Mouse (Mus musculus) kidney, adult 18-20 months (tissue): ENCODE results near the gene Sec31a.

Experiments
- DNase-seq: peaks from one replicate; pipeline ENCODE4 v3.0.0; 2021

The Sec31a gene

DNA sequence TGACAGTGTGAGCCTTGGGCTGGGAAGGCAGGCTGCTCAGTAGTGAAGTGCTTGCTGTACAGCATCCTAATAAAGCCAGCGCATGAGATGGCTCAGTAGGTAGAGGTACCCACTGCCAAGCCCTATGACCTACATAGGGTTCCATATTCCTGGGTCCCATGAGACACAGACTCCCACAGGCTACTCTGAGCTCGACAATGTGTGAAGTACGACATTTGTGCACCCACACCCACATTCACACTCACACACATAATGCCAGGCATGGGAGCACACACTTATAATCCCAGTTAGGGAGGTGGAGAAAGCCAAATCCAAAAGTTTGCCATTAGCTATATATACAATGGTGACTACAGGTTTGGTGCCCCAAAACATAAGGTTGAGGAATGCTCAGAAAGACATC lies 19.3 kb downstream of the Sec31a start:
- DNase-seq = no peak

DNA sequence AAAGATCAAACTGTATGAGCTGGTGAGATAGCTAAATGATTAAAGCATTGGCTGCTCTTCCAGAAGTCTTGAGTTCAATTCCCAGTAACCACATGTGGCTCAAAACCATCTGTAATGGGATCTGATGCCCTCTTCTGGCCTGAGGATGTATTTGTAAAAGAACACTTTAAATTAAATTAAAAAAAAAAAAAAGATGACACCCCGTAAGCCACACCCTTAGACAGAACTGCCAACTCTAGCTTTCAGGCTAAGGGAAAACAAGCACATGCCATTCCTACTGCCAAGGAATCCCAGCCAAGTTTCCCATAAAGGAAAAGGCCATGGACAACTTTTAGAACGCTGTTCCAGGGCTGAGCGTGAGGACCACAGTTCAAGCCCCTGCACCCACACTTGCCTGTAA lies 22.4 kb downstream of the Sec31a start:
- DNase-seq = no peak

DNA sequence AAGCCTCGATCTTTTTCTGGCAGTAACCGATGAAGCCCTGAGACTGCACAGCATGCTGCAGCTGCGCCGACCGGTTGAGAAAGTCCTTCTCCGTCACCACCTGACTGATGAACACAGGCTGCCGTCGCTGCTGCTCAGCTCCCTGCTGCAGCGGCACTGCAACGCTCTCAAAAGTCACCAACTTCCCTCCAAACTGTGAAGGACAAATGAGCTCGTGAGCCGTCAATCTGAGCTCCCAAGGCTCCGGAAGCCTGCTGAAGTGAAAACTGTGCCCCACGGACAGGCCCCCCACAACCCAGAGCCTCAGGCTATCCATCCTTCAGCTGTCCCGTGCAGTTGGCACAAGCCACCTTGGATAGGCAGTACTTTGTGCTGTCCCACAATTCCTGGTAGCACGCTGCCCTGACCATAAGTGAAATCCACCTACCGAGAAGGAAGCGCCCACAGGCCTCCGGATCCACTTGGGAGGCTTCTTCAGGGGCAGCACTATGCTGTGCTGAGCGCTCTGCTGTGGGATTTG lies 23.5 kb downstream of the Sec31a start:
- no peak for DNase-seq

DNA sequence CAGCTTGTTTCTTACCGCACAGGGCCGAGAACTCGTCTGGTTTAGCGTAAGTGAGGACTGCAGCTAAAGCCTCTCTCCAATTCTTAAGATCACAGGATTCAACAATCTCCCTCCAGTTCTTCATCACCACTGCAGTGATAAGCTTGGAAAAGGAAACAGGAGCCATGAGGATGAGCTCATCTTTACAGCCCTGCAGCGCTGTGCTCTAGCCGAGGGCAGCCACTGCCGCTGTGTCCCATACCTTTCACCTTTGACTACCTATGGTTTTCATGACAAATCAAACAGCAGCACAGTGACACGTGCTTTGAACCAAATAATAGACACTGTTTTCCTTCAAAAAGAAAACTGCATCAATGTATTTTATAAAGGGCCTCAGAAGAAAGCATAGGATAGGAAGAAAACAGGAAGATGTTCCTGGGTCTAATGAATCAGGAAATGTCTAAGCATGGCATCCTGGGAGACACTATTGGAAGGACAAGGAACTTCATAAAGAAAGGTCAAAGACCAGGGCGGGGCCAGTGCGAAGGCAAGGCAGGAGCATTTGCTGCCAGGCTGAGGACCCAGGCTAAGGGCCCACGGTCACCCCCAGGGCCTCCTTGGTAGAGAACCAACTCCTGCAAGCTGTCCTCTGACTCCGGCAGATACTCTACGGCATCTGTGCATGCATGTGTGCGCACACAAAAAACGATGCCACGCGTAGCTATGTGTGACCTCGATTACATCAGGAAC lies 32.1 kb downstream of the Sec31a start:
- DNase-seq = no peak

DNA sequence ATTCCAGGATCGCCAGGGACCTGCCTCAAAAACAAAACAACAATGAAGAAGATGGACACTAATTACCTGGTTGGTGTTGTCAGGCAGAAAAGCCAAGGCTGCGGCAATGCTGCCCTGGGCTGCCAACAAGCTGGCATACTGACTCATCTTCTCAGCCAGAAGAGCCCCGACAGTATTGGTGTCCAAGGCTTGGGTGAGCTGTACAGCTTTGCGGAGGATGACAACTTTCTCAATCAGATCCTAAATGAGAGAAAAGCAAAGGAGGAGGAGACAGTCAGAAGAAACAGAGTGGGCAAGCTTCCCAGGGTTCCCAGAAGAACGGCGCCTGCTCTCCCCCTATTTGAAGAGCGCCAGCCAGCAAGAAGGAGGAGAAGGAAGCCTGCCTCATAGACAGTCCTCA lies 34.9 kb downstream of the Sec31a start:
- DNase-seq = no peak

DNA sequence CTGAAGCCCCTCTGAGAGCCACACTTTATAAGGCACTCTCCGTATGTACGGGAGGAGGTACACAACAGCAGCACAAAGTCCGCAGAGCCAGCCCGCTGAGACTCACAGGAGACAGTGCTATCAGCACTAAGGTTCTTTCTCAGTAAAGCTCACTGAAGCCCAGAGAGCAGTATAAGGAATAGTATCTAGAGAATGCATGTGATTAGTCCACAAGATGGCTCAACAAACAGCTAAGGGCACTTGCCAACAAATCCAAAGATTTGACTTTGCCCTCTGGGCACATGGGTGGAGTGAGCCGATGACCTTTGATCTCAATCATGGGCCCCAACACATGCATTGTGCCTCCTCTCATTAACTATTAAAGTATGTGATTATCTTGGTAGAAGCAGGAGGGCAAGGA lies 35.8 kb downstream of the Sec31a start:
- peak; percentile 77 for DNase-seq

DNA sequence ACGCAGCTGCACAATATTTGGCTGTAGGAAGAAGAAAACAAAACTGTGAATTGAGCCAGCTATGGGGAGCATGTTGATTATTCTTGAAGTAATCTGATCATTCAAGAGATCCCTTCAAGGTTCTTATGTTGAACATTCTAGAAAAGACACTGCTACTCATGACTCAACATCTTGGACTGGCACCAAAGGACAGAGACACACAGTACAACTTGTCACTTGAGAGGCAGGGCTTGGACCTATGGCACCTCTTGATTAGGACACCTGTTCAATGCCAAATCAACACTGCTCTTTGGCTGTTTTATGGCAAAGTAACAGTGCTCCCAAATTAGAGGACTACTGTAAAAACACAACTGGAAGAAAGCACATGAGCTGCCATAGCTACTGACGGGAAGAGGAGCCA lies 37.1 kb downstream of the Sec31a start:
- DNase-seq = no peak

DNA sequence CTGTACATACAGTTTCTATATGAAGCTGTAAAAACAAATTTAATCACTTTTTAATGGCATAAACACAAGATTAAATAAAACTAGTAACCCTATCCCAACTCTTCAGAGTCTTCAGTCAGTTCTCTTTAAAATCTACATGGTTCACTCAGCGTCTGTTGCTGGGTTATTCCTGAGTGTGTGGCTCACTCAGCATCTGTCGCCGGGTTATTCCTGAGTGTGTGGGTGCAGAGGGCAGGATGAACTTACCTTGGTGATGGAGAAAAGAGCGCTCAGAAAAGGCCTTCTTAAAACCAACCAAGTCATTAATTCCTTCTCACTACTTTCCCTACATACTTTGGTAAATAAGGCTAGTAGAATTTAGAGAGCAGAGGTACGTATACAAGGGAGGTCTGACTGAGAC lies 37.8 kb downstream of the Sec31a start:
- no peak for DNase-seq

DNA sequence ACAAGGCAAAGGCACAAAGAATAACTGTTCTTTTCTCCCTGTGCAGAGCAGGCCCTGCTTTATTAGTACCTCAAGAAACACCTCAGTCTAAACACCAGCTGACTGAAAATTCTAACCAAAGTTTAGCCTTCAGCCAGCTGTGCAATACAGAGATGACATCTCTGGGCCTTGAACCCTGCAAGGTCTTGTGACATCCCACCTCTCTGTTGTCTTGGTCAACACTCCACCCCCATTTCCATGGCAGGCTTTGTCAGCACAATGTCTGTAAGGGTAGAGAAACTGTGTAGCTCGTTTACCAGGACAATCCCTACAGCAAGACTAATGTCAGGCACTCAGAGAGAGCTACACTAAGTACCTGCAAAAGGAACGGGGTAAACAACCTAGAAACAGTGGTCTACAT lies 38.7 kb downstream of the Sec31a start:
- no peak for DNase-seq

DNA sequence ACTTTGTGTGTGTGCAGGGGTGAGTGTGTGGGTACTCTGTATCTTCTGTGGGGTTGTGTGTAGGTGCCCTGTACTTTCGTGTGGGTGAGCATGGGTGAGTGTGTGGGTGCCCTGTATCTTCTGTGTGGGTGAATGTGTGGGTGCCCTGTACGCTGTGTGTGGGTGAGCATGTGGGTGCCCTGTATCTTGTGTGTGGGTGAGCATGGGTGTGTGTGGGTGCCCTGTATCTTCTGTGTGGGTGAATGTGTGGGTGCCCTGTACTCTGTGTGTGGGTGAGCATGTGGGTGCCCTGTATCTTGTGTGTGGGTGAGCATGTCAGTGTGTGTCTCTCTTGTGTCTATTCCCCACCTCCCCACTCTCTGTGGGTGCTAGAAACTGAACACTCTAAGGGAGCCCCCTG lies 41.3 kb downstream of the Sec31a start:
- no peak for DNase-seq

DNA sequence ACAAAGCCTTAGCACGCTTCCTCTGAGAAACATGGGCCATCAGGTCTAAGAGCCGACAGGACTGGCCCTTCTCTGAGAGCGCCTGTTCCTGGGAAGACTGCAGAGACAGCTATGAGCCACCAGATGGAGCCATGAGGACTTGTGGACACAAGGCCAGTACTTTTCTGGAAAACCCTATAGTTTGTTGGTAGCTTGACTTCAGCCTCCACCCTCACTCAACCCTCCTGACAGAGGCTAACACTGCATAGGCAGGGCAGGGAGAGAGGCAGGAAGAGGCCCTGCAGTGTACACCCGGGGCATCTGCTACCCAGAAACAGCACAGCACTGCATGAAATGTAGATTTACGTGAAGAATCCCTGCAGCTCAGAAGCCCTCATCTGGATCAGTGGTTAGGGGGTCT lies 42.1 kb downstream of the Sec31a start:
- peak; percentile 46 for DNase-seq

DNA sequence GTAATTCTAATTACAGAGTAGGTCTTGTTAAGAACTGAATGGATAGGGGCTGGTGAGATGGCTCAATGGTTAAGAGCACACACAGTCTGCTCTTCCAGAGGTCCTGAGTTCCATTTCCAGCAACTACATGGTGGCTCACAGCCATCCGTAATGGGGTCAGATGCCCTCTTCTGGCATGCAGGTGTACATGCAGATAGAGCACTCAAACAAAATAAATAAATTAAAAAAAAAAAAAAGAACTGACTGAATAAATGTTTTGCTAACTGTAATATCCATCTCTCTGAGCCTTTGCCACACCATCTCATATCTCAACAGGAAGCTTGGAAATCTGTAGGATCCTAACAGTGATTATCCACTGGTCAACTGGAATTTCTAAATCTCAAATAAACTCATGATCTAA lies 45.1 kb downstream of the Sec31a start:
- DNase-seq = no peak

DNA sequence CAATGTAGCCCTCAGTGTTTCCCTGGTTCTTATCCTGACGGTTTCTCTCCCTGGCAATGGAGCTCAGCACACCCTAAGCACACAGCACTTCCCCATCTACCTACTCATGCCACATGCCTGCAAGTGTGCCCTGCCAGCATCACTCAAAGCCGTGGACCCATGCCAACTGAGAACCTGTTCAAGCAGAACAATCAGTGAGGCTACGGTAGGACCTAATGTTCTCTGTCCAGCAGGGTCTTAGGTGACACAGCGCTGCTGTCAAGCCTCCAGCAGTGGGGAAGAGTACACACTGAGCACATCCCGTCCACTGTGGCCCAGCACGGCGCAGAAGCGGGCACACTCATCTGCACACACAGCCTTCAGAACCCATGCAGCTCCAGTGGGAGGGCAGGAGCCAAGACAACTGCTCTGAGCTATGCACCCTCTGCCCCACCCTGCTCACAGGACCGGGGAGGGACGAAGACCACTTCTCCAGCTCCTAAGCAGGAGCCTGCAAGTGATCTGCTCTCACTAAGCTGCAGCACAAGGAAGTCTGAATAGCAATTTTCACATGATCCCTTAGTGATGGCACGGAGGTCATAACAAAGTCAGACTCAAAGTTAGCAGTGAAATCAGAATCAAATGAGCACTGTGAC lies 46.1 kb downstream of the Sec31a start:
- DNase-seq = peak; percentile 73

DNA sequence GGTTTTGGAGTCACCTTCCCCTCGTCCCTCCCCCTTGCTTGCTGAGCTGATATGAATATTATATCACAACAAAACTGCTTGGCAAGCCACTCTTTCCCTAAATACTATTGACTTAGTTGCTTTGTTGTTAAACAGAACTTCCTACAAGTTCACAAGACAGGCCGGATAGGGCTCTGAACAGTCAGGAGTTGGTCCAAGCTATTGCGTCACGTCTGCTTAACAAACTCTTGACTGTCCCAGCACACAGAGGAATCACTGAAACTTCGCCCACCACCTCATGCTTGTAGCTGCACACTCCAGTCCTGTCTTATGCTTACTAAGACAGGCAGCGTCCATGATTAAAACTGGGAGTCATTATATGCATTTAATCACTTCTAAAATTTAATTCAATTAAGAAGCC lies 46.9 kb downstream of the Sec31a start:
- DNase-seq = no peak

DNA sequence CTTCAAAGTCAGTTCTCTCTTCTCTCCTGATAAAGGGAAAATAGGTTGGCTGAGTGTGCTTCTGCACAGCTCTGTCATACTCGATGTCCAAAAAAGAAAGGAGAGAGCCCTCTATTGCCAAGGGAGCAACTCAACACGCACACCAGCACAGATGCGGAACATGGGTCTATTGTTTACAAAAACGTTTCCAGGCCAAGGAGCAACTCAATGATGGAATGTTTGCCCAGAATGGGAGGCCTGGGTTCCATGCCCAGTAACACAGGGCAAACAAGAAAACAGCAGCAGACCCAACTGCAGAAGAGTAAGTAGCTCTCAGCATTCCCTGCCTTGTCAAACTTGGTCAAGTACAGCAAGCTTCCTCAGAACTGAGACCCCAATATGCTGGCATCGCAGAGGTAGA lies 47.5 kb downstream of the Sec31a start:
- DNase-seq = no peak

DNA sequence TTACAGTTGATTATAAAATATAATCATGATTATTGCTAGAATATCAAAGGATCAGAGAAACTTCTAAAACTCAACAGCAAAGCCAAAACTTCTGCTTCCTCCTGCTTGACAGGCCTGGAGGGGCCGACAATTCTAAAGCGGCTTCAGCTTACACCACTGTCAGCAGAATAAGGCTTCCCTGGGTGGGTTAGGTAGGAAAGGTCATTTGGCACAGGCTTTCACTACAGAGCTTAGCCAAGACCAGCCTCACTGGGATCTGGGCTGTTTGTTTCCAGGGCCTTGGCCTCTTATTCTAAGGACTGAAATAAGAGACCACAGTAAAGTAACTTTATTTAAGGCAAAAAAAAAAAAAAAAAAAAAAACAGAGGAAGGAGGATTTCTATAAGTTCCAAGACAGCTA lies 49.0 kb downstream of the Sec31a start:
- DNase-seq = no peak

DNA sequence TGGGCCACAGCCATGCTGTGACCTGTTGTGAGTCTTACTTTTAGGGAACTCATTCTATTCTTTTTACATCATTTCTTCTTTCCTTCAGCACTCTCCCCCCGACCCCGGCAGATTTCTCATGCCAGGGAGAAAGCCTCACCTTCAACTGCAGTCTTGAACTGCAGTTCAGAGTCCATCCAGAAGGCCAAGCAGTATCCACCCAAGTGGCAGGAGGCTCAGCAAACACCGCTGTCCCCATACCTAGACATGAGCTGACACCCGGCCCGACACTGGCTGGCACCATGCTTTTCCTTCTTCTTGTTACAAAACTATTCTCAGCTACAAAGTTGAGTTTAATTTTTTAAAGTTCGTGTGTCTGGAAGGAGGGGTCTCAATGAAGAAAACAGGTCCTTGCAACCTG lies 55.7 kb downstream of the Sec31a start:
- DNase-seq = no peak

DNA sequence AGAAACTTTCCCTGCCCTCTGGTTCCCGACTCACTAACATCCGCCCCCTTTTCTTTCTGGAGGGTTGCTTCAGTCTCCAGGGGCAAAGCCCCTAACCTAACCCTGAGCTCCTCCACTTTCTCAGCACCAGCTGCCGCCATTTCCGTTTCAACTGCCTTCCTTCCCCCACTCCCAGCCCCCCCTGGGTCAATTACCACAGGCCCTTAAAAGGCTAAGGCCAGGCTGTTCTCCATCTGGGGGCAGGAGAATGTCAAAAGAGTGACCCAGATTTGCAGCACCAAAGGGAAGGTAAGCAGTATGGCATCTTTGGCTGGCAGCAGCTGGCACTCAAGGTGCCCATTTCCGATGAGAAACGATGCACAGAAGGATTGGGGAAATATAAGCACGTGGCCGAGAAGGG lies 57.7 kb downstream of the Sec31a start:
- DNase-seq = no peak

DNA sequence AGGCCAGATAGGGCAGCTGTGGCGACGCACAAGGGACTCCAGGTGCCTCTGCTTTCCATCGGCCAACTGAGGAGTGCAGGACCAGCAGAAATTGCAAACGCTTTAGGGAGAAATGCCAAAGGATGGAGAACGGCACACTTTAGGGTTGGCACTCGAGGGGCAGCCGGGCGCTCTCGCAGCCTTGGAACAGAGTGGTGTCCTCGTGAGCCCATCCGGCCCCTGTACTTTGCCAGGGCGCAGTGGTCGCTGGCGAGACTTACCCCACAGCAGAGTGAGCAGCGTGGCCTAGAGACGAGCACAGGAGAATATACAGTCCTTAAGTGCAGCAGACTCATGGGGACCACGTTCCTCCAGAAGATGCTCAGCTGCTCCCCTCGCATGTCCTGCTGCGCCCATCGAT lies 61.4 kb downstream of the Sec31a start:
- DNase-seq = no peak

DNA sequence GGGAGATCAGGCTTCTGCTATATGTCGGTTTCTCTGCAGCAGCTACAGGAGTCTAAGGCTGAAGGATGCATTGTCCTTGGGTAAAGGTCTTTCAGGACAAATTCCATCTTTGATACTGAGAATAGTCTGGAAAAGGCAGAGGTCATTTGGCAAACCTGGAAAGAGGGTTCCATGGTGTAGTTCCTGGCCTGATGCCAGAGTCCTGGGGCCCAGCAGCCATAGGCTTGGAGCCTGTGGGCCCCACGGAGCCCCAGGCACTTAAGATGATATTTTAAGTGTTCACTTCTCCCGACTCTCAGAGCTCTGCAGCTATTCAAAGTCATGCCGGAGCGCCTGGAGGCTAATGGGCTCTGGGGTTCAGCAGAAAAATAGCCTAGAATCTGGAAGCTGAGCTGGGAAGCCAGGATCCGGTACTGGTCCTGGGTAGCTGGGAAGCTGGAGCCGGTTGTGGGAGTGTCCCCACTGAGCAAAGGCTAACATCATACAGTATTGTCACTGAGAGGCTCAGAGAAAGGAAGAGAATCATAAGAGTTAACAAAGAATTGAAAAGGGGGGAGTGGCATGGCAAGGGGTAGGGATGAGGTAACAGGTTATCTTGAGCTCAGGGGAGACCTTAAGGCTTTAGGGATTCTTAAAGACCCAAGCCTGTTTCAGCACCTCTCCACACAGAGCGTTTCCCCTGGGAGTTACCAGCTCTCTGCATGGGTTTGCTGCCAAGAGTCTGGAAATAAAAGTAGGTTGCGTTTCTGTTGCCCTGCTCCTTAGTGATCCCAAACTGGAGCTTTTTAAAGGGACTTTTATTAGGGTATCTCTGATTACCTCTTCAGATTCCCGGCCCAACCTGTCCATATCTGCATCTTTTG lies 62.8 kb downstream of the Sec31a start:
- DNase-seq = peak; percentile 40

DNA sequence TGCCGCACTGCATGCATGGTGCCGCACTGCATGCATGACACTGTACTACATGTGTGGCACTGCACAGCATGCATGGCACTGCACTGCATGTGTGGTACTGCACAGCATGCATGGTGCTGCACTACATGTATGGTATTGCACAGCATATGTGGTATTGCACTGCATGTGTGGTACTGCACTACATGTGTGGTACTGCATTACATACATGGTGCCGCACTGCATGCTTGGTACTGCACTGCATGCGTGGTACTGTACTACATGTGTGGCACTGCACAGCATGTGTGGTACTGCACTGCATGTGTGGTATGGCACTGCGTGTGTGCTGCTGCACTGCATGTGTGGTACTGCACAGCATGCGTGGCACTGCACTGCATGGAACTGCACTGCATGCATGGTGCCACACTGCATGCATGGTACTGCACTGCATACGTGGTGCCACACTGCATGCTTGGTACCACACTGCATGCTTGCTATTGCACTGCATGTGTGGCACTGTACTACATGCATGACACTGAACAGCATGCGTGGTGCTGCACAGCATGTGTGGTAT lies 65.1 kb downstream of the Sec31a start:
- DNase-seq = no peak

DNA sequence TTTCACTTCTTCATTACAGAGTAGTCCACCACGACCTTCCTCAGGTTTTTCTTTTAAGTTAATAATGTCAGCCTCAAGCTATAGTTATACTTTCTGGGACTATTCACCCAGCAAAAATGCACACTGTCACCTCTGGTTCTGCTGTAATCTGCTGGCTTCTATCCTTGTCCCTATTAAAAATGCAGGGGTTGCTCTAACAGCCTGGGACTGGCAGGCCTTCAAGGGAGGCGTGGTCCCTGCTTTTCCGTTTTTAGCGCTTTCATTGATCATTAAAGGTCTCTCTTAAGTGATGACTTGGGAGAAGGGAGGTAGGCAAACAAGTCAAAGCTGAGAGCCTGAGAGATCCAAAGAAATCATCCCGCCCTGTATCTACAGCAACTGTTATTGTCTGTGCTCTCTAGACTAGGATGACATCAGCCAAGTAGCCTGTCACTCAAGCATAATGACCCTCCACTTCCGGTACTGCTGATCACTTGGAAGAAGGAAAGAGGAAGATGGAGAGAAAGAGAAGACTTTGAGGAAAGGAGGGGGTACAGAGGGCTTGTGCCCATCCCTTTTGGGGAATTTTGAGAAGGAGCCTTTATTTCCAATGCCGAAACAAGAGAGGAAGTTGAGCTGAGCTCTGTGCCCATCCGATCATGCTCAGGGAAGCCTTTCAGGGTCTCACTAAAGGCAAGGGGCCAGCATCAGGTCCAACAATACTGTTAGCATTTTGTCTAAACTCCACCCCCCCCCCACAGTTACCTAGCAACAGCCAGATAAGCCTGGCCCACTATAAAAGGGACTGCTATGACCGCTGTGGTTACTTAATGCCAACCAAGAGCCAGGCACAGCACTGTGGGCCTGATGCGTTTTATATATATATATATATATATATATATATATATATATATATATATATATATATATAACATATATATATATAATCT lies 66.5 kb downstream of the Sec31a start:
- DNase-seq = no peak
